Mouse (Mus musculus): ENCODE results near the gene Pfdn4. TPM values are rescaled to one million over a fixed set of nuclear protein-coding genes. Genes with fewer than 3 reads are reported as not detected.
A peak's percentile ranks its signal among the peaks of the same experiment; 100 is the strongest.

Gene Pfdn4
- total RNA-seq, 2 experiments from 2014 or later = 30.5 to 31.7 TPM

DNA sequence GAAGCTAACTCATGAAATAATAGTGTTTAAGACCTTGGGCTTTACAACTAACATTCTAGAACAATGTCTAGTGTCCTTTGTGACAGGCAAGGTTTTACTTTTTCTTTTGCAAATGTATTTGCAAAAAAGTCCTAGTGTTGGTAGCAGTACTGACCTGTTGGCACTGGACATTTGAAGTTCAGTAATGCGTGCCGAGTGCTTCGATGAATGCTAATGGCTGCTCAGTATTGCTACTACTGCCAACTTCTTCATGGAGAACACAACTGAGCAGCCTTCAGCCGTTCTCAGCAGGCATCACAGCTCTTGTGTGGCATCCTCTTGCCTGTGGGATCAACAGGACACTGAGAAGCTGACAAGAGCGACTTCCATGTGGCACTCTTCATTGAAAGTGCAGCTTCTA lies 22.1 kb upstream of the Pfdn4 start:
- intact Hi-C loops (cut with DNase I) = no loop called here
- no peak for DNase-seq (ENCODE audit: extremely low spot score in 1 of 2, low spot score in 2 of 2)
- H3K4me3 ChIP-seq = no peak overlapping the region
- no peak overlapping the region for H3K27ac ChIP-seq
- no peak for TF ChIP-seq CTCF (IDR thresholded peaks at IDR 0.05)

DNA sequence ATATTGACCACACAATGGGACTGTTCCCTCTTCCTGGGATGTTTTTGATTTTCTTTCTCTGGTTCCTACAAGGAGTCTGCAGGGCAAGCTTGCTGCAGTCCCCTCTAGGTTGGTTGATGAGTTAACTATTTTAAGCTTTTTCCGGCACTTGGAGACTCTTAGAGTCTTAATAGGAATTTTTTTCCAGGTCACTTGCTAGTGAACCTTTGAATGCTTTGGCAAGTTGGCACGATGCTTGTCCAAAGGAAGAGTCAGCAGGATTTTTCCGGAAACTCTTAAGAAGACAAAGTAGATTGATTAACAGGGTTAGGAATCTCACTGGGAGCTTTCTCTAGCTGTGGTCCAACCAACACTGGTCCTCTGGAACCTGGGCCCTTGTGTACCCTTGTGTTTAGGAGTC lies 21.1 kb upstream of the Pfdn4 start:
- TF ChIP-seq CTCF (IDR thresholded peaks at IDR 0.05) = no peak
- Histone ChIP-seq H3K4me3 (no peak overlapping the region), H3K27ac (no peak overlapping the region)
- intact Hi-C loops (cut with DNase I) = no loop called here
- DNase-seq (ENCODE audit: extremely low spot score in 1 of 2, low spot score in 2 of 2) = no peak

DNA sequence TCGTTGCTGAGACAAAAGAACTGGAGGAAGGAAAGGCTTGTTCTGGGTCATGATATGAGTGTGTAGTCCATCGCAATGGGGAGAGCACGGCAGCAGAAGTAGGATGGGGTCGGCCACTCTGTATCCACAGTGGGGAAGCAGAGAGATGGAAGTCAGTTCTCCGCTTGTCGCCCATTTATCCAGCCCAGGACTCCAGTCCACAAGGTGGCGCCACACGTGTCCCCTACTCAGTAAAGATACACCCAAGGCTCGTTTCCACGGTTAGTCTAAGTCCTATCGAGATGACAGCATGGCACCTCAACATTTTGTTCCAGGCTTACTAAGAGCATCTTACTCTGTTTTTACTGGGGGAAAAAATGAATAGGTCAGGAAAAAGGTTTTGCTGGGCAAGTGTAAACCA lies 20.0 kb upstream of the Pfdn4 start:
- TF ChIP-seq CTCF (IDR thresholded peaks at IDR 0.05) = peak; percentile 13
- no peak for DNase-seq (ENCODE audit: extremely low spot score in 1 of 2, low spot score in 2 of 2)
- H3K27ac ChIP-seq = no peak overlapping the region
- no peak overlapping the region for H3K4me3 ChIP-seq
- intact Hi-C loops (cut with DNase I) = no loop called here

DNA sequence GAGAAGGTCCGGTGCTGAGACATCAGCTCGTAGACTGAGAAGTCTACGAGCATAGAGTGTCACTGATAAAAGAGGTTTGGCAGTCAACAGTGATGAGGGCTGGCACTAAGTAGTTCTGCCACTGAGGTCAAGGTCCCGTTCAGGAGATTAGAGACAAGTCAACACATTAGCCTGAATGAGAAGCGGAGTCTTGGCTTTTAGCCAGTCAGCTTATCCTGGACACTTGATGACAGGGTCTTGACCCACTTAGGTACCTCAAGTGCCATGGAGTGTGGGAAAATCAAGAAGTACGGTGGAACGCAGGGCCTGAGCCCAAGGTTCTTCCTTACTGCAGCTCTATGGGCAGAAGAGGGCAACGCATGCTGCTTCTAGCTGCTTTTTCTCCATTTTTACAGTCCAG lies 19.6 kb upstream of the Pfdn4 start:
- Histone ChIP-seq H3K4me3 (no peak overlapping the region), H3K27ac (no peak overlapping the region)
- DNase-seq (ENCODE audit: extremely low spot score in 1 of 2, low spot score in 2 of 2) = no peak
- no peak for TF ChIP-seq CTCF (IDR thresholded peaks at IDR 0.05)
- intact Hi-C loops (cut with DNase I) = no loop called here

DNA sequence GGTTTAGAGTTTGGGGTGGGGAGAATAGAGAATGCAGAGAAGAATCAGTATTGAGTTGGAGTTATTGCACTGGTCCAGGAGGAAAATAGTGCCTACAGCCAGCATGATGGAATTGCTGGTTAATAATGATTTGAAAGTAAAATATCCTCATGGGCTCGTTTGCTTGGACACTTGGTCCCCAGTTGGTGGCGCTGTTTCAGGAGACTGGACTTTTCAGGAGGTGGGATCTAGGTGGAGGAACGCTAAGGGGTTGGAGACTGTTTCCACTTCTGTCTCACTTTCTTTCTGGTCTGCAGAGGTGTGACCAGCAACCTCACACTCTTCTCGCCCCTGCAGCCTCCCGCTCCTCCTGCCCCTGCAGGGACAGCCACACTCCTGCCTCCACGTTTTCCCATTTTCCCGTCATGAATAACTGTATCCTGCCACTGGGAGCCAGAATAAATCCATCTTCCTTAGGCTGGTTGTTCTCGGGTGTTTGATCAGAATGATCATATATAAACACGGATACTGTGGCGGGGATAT lies 14.1 kb upstream of the Pfdn4 start:
- DNase-seq (ENCODE audit: extremely low spot score in 1 of 2, low spot score in 2 of 2) = no peak
- H3K4me3 ChIP-seq = no peak overlapping the region
- H3K27ac ChIP-seq = no peak overlapping the region
- TF ChIP-seq CTCF (IDR thresholded peaks at IDR 0.05) = no peak; the same call in 1 of the 2 replicates
- intact Hi-C loops (cut with DNase I) = no loop called here

DNA sequence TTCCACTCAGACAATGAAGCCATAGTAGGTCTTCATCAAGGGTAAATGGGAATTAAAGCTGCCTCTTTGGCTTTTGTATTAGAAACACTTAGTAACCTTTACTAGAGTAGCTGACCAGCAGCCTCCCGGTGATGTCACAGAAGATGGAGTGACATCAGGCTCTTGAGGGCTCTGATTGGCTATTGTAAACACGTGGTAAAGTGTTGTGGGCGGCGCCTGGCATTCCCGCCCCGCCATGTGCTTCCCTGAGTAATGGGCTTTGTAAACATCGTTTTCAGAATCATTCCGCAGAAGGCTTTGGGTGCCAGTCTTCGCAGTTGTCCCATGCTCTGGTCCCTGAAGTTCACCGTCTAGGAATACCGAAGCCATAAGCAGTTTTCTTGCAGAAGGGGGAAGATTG lies 12.3 kb upstream of the Pfdn4 start:
- TF ChIP-seq CTCF (IDR thresholded peaks at IDR 0.05) = no peak
- DNase-seq (ENCODE audit: extremely low spot score in 1 of 2, low spot score in 2 of 2) = no peak
- intact Hi-C loops (cut with DNase I) = no loop called here
- Histone ChIP-seq H3K27ac (no peak overlapping the region), H3K4me3 (no peak overlapping the region)

DNA sequence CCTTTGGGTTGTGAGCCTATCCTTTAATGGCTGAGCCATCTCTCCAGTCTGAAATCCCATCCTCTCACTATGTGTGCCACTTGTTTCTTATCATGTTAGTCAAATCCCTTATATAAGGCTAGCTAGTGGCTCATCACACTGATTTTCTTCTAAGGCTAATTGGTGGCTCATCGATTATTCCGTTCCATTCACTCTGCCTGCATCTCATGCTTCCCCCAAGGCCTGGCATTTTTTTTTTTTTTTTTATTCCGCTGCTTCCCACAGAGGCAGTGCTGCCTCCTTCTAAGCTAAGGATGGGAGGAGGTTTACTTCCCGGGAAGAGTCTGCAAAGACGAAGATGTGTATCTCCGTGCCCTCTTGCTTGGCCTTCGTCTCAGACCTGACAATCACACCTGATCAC lies 9.0 kb upstream of the Pfdn4 start:
- intact Hi-C loops (cut with DNase I) = no loop called here
- H3K27ac ChIP-seq = no peak overlapping the region
- H3K4me3 ChIP-seq = no peak overlapping the region
- no peak for TF ChIP-seq CTCF (IDR thresholded peaks at IDR 0.05)
- DNase-seq (ENCODE audit: extremely low spot score in 1 of 2, low spot score in 2 of 2) = no peak

DNA sequence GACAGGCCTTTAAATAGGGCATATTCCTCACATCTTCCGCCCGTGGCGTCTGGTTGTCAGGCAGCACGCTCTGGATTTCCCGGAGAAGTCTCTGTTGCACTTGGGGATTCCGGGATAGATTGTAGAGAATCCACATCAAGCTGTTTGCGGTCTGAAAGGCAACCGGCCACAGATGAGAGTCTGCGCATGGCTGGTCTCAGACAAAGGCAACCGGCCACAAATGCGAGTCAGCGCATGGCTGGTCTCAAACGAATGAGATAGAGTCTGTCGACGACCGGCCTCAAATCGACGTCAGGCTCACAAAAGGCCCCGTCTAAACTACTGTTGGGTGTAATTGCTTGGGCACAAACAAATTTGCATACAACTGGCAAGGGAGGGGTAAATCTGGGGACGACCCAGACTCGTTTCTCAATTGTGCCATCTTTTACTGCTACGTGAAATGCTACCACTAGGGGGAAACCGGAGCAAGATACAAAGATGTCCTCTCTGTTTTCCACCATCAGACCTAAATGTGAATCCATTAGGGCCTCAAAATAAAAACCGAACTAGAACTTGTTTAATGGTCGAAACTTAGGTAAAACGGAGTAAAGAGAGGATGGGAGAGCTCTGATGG lies 8.2 kb upstream of the Pfdn4 start:
- no peak overlapping the region for H3K4me3 ChIP-seq
- intact Hi-C loops (cut with DNase I) = no loop called here

DNA sequence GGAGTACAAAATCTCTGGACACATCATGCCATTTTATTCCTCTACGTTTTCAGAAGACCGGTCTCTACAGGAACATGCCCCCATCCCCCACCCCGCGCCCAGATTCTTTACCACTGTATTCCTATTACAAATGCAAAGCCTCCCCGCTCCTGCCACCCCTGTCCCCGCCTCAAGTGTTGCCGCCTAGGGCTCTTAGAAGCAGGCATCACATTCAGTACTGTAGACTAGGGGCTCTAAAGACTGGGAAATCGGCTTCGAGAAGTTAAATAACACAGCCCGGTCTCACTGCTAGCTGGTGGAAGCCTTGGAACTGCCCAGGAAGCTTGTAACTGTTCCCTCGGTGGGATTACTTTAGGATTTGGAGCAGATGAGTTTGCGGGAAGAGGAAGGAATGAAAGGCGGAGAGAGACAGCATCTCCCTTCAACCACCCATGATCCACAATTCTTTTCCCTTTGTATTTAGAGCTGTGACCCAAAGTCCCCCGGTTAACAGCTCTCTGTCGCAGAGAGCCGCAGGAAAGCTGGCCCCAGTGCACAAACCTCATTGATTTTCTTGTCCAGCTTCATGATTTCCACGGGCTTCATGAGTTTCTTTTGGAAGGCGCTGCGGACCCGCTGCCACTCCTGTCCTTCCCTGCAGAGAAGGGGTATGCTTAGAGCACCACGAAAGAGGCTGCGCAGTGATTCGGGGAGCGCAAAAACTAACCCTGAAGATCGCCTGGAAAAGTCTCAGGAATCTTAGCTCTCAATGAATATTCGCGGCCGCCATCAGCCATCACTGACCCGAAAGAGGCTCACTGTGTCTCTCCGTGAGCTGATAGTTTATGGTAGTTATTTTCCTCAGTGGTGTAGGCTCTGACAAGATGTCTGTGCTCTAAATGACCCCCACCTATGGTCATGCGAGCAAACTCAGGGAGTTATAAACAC lies 1.2 kb upstream of the Pfdn4 start:
- intact Hi-C loops (cut with DNase I) = no loop called here
- no peak for DNase-seq (ENCODE audit: extremely low spot score in 1 of 2, low spot score in 2 of 2)
- H3K27ac ChIP-seq = no peak overlapping the region

More for the DNA sequence above, 8.2 kb upstream of the Pfdn4 start:
- DNase-seq (ENCODE audit: extremely low spot score in 1 of 2, low spot score in 2 of 2) = no peak
- peak; percentile 63 for TF ChIP-seq CTCF (IDR thresholded peaks at IDR 0.05)
- no peak overlapping the region for H3K27ac ChIP-seq

DNA sequence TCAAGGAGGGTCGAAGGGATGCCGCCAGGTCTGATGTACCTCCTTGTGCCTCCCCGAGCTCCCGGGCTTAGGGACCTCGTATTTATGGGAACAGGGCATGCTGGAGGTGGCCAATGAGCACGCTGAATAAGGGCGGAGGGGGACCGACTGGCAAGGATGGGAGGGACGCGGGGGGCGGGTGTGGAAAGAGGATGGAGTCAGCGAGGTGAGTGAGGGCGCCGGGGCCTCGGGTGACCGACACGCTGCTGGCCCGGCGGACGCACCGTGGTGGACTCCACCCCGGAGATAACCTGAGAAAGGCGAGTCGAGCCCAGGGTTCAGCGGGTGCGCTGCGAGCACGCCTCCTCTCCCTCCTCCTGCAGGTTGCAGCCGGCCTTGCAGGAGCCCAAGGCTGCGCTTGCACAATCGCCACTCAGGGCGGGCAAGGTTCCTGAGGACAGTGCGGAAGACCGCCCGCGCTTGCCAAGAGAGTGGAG lies 901 bp downstream of the Pfdn4 start, which contains the start of gene Cyp24a1:
Cyp24a1 (minus strand) TSS at position 55 of the 476 bp plus-strand sequence.
- peak; percentile 15 for TF ChIP-seq CTCF (IDR thresholded peaks at IDR 0.05)
- Histone ChIP-seq H3K27ac (no peak within 1 kb of the TSS), H3K4me3 (no peak within 1 kb of the TSS)
- no peak for DNase-seq (ENCODE audit: extremely low spot score in 1 of 2, low spot score in 2 of 2)
- intact Hi-C loops (cut with DNase I) = no loop called here

More for the DNA sequence above, 1.2 kb upstream of the Pfdn4 start:
- no peak for TF ChIP-seq CTCF (IDR thresholded peaks at IDR 0.05)
- no peak overlapping the region for H3K4me3 ChIP-seq

DNA sequence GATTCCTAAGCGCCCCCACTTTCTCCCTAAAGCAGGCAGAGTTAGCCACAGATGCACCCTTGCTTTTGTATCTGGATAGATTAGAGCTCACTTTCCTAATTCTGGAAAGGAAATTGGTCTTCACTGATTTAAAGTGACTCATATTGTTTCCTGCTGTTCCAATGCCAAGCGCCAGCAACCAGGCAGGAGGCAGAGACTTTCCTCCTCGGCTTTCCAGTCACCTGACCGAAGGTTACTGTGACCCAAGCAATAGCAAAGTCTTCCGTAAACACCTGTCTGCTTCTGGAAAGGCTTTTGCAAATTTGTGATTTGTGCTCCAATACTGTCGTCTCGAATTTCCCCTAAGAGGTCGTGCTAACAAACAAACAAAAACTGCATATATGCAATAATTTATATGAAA lies 1.8 kb downstream of the Pfdn4 start:
- no peak for DNase-seq (ENCODE audit: extremely low spot score in 1 of 2, low spot score in 2 of 2)
- Histone ChIP-seq H3K27ac (no peak overlapping the region), H3K4me3 (no peak overlapping the region)
- TF ChIP-seq CTCF (IDR thresholded peaks at IDR 0.05) = no peak
- intact Hi-C loops (cut with DNase I) = no loop called here

DNA sequence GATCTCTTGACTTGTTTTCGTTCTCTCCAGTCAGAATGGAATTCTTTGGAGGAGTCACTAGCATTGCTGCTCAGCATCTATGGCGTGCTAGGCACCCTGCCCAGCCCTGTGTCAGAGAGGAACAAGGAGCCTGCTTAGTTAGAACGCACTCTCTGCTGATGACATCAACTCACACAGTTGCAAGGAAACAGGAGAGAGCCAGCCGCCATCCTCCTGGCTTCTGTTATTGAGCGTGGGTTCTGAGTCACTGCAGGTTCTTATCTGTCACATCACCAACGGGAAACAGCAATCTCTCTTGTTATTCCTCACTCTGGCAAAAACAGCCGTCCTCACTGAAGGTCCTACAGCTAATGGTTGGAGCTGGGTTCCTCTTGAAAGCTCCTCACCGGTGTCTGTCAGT lies 7.1 kb downstream of the Pfdn4 start:
- Histone ChIP-seq H3K4me3 (no peak overlapping the region), H3K27ac (no peak overlapping the region)
- no peak for DNase-seq (ENCODE audit: extremely low spot score in 1 of 2, low spot score in 2 of 2)
- no peak for TF ChIP-seq CTCF (IDR thresholded peaks at IDR 0.05)
- intact Hi-C loops (cut with DNase I) = no loop called here

Measured in left cerebral cortex, adult 2 months (tissue).